Mouse (Mus musculus): ENCODE data around the gene Klhl22. TPM values are rescaled to one million over a fixed set of nuclear protein-coding genes. Genes with fewer than 3 reads are reported as not detected.

Gene Klhl22
- total and polyA plus RNA-seq, 3 experiments, result not detected

GRCm38 (mm10) chr16:17803675-17804448 lies 44.4 kb downstream of the Klhl22 start:
- no peak overlapping the region for H3K27ac ChIP-seq (ENCODE audit: insufficient read depth, low read depth)
- H3K9ac ChIP-seq (ENCODE audit: insufficient read depth, low read depth), result no peak overlapping the region
- dilution Hi-C loops (cut with MboI; ENCODE audit: extremely low pct_ligation_motif_present, extremely low pct_unique_long_range_greater_than_20kb, low sequenced_read_pairs), result no loop called here
- TF ChIP-seq TBP (conservative IDR thresholded peaks at IDR 0.05; ENCODE audit: low read depth, low read length), result no peak
- TF ChIP-seq MAX (IDR thresholded peaks at IDR 0.05; ENCODE audit: low read length), result no peak
- no peak for TF ChIP-seq CHD2 (IDR thresholded peaks at IDR 0.05; ENCODE audit: low read length)
- TF ChIP-seq ELF1 (IDR thresholded peaks at IDR 0.05; ENCODE audit: low read depth, low read length), result no peak
- H3K27me3 ChIP-seq (replicated peaks), result peaks cover 49% of the 10 kb centered on the region
- in situ Hi-C loops (cut with MboI; ENCODE audit: low pct_ligation_motif_present, low pct_unique_long_range_greater_than_20kb, low sequenced_read_pairs), result no loop called here
- no peaks in the 10 kb centered on the region for H3K36me3 ChIP-seq (replicated peaks in 1 of 2; ENCODE audit: control insufficient read depth in 1 of 2, insufficient read depth in 1 of 2, low read length in 1 of 2)
- peaks cover 16% of the 10 kb centered on the region for H3K9me3 ChIP-seq (replicated peaks; ENCODE audit: low read length)
- no peak overlapping the region for H3K4me3 ChIP-seq (replicated peaks in 1 of 3; ENCODE audit: low read depth in 2 of 3, low read length in 2 of 3, poor library complexity in 1 of 3)
- H3K4me2 ChIP-seq (ENCODE audit: insufficient read depth, low read depth, poor library complexity, severe bottlenecking), result no peak overlapping the region
- DNase-seq (ENCODE audit: extremely low read depth), result no peak
- H3K4me1 ChIP-seq (ENCODE audit: control insufficient read depth in 1 of 2, insufficient read depth in 2 of 2), result no peaks in the 10 kb centered on the region
- no peaks in the 10 kb centered on the region for H3K79me2 ChIP-seq (replicated peaks; ENCODE audit: control insufficient read depth, extremely low read depth, insufficient read depth, poor library complexity, severe bottlenecking)

DNA sequence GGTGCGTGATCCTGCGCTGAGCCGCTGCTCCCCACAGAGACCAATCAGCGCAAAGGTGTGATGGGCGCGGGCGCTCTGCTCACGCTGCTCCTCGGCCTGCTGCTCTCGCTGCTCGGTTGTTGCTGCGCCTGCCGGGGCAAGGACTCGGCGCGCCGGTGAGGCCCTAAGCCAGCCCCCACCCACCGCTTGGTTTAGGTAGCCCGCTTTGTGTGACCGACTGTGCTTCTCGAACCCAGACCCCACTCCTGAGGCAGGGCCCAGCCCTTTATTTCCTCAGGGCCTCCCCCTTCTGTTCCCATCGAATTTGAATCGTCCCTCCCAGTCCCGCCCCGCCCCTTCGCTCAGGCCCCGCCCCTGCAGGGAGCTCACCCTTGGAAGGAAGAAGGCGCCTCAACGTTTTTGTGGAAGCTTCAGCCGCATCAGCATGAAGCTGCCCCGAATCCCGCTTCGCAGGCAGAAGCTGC lies 45.1 kb downstream of the Klhl22 start:
- Histone ChIP-seq H3K9me3 (replicated peaks; ENCODE audit: low read length) (peaks cover 16% of the 10 kb centered on the region), H3K79me2 (replicated peaks; ENCODE audit: control insufficient read depth, extremely low read depth, insufficient read depth, poor library complexity, severe bottlenecking) (no peaks in the 10 kb centered on the region), H3K9ac (ENCODE audit: insufficient read depth, low read depth) (no peak overlapping the region), H3K4me3 (replicated peaks in 1 of 3; ENCODE audit: low read depth in 2 of 3, low read length in 2 of 3, poor library complexity in 1 of 3) (no peak overlapping the region), H3K27me3 (replicated peaks) (peaks cover 48% of the 10 kb centered on the region), H3K4me2 (ENCODE audit: insufficient read depth, low read depth, poor library complexity, severe bottlenecking) (no peak overlapping the region), H3K27ac (ENCODE audit: insufficient read depth, low read depth) (no peak overlapping the region), H3K36me3 (replicated peaks in 1 of 2; ENCODE audit: control insufficient read depth in 1 of 2, insufficient read depth in 1 of 2, low read length in 1 of 2) (no peaks in the 10 kb centered on the region), H3K4me1 (ENCODE audit: control insufficient read depth in 1 of 2, insufficient read depth in 2 of 2) (no peaks in the 10 kb centered on the region)
- in situ Hi-C loops (cut with MboI; ENCODE audit: low pct_ligation_motif_present, low pct_unique_long_range_greater_than_20kb, low sequenced_read_pairs) (no loop called here), dilution Hi-C loops (cut with MboI; ENCODE audit: extremely low pct_ligation_motif_present, extremely low pct_unique_long_range_greater_than_20kb, low sequenced_read_pairs) (no loop called here)
- TF ChIP-seq UBTF (IDR thresholded peaks at IDR 0.05; ENCODE audit: low read depth, low read length) (no peak), NRF1 (IDR thresholded peaks at IDR 0.05; ENCODE audit: low read depth, low read length) (no peak), KAT2A (IDR thresholded peaks at IDR 0.05; ENCODE audit: insufficient replicate concordance, low read length) (no peak), NELFE (IDR thresholded peaks at IDR 0.05; ENCODE audit: low read depth, low read length) (no peak), RCOR1 (conservative IDR thresholded peaks at IDR 0.05; ENCODE audit: low read depth, low read length) (no peak), RAD21 (IDR thresholded peaks at IDR 0.05; ENCODE audit: low read depth, low read length) (no peak), HCFC1 (IDR thresholded peaks at IDR 0.05; ENCODE audit: low read depth, low read length) (no peak), MAFK (IDR thresholded peaks at IDR 0.05; ENCODE audit: insufficient replicate concordance, low read length) (no peak), ZMIZ1 (IDR thresholded peaks at IDR 0.05; ENCODE audit: low read depth, low read length) (no peak), MAX (IDR thresholded peaks at IDR 0.05; ENCODE audit: low read length) (no peak), SIN3A (IDR thresholded peaks at IDR 0.05; ENCODE audit: low read length) (no peak), CHD2 (IDR thresholded peaks at IDR 0.05; ENCODE audit: low read length) (no peak)
- no peak for DNase-seq (ENCODE audit: extremely low read depth)

All from CH12.LX (cell line).